Mouse (Mus musculus): ENCODE results near the gene Ddx47.

Ddx47 gene

DNA sequence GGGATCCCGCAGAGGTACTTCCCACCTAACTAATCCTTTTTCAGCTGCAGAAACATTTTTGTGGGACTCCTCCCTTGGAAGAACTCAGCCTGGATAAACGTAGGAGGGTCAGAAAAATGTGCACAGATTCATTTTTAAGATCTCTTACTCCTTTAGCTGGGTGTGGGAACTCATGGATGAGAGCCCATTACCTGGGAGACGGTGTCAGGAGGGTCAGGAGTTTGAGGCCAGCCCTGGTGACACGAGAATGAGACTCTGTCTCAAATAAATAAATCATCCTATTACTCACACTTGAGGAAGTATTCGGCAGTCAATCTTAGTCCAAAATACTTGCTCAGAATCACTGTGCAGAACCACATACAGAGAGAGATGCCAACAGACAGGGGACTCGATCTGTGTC is 58.4 kb downstream of the Ddx47 start:
- DNase-seq (ENCODE audit: low spot score) = no peak

DNA sequence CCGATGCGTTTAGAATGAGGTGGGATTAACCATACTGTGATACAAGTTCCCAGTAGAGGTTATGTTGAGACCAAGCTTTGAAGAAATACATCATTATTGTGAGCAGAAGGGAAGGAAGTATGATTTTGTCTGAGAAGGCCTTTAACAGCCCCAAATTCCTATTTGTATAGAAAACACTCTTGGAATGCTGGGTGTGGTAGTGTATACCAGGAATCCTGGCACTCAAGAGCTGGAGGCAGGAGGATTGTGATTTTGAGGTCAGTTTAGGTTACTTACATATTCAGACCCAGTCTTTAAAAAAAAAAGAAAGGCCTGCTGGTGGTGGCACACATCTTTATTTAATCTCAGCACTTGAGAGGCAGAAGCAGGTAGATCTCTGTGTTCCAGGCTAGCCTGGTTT is 58.9 kb downstream of the Ddx47 start:
- DNase-seq (ENCODE audit: low spot score) = no peak
